Mouse (Mus musculus) ES-E14 (cell line): ENCODE measurements around the gene Kctd6. TPM values are rescaled to one million over a fixed set of nuclear protein-coding genes. Genes with fewer than 3 reads are reported as not detected.

Experiments used
- DNase-seq: peaks from one replicate; pipeline ENCODE4 v3.0.0-alpha.2; 2013; ENCODE audit warnings: low read depth, low spot score
- H3K27ac ChIP-seq: 2 replicates; pipeline ENCODE4 v1.5.1; 2012; ENCODE audit warnings: low read depth, mild to moderate bottlenecking, low read length, moderate library complexity, mixed read lengths; ENCODE audit not compliant: poor library complexity, insufficient read depth, severe bottlenecking
- H3K36me3 ChIP-seq: 2 replicates; pipeline ENCODE4 v1.6.1; 2012; ENCODE audit warnings: mild to moderate bottlenecking, low read length, moderate library complexity, mixed read lengths; ENCODE audit not compliant: control insufficient read depth, poor library complexity, insufficient read depth, severe bottlenecking
- H3K4me1 ChIP-seq, 2 experiments: fragments of 150-350 bp in 1 of 2; sonication (generic) in 1 of 2; 2 replicates each; pipeline ENCODE4 v1.6.1; 2012; ENCODE audit warnings: low read length in 2 of 2, mild to moderate bottlenecking in 1 of 2, mixed read lengths in 1 of 2; ENCODE audit not compliant: control insufficient read depth in 2 of 2, insufficient read depth in 2 of 2, poor library complexity in 1 of 2
- H3K4me3 ChIP-seq, 2 experiments: fragments of 150-350 bp in 1 of 2; sonication (generic) in 1 of 2; 2 replicates each; pipeline ENCODE4 v1.5.1; 2012; ENCODE audit warnings: low read length in 2 of 2, low read depth in 1 of 2, mild to moderate bottlenecking in 1 of 2, mixed read lengths in 1 of 2; ENCODE audit not compliant: insufficient read depth in 1 of 2, poor library complexity in 1 of 2, severe bottlenecking in 1 of 2
- H3K9ac ChIP-seq: 2 replicates; pipeline ENCODE4 v1.6.1; 2012; ENCODE audit warnings: low read depth, mild to moderate bottlenecking, low read length, mixed read lengths; ENCODE audit not compliant: poor library complexity, insufficient read depth, severe bottlenecking
- H3K9me3 ChIP-seq: fragments of 150-350 bp; sonication (generic); 2 replicates; pipeline ENCODE4 v1.6.1; 2012; ENCODE audit warnings: low read depth, mild to moderate bottlenecking, low read length; ENCODE audit not compliant: control insufficient read depth, insufficient read depth
- CHD2 ChIP-seq: IDR thresholded peaks from 2 replicates; pipeline ENCODE4 v1.6.1; 2014; ENCODE audit warnings: mild to moderate bottlenecking, low read depth, low read length, inconsistent platforms
- HCFC1 ChIP-seq: IDR thresholded peaks from 2 replicates; pipeline ENCODE4 v1.6.1; 2012; ENCODE audit warnings: low read length, inconsistent platforms, borderline replicate concordance; ENCODE audit not compliant: insufficient read depth
- MAFK ChIP-seq: IDR thresholded peaks from 2 replicates; pipeline ENCODE4 v1.6.1; 2014; ENCODE audit warnings: mild to moderate bottlenecking, low read depth, low read length, inconsistent platforms; ENCODE audit not compliant: insufficient read depth
- ZC3H11A ChIP-seq: IDR thresholded peaks from 2 replicates; pipeline ENCODE4 v1.6.1; 2012; ENCODE audit warnings: low read depth, mild to moderate bottlenecking, inconsistent platforms, low read length, borderline replicate concordance
- ZNF384 ChIP-seq: IDR thresholded peaks from 2 replicates; pipeline ENCODE4 v1.6.1; 2012; ENCODE audit warnings: low read depth, low read length, inconsistent platforms
- in situ Hi-C, 2 experiments: fragments of 600-800 bp; cut with MboI; formaldehyde crosslinking; loops; one replicate each; pipeline ENCODE4 v1.15.1; 2025; ENCODE audit warnings: low sequenced_read_pairs in 2 of 2, inconsistent platforms in 1 of 2; ENCODE audit not compliant: unreplicated experiment in 2 of 2
- total RNA-seq: library from RNA; depleted of rRNA; stranded (reverse); fragments of 300-350 nt; gene quantifications from 2 replicates; pipeline ENCODE4 v1.2.3, GENCODE M21; 2012

Kctd6 gene
- total RNA-seq, 1 experiment = 11.9 TPM

- Histone ChIP-seq H3K4me1 (peaks cover 6 to 11% of the 10 kb centered on the region in 2 experiments), H3K9me3 (no peaks in the 10 kb centered on the region), H3K4me3 (no peak overlapping the region), H3K27ac (no peak overlapping the region), H3K36me3 (no peaks in the 10 kb centered on the region), H3K9ac (no peak overlapping the region)
- in situ Hi-C loops = no loop called here
- DNase-seq = no peak
- TF ChIP-seq HCFC1 (no peak), CHD2 (no peak), ZC3H11A (no peak), ZNF384 (no peak), MAFK (no peak)
Observed at GRCm38 (mm10) chr14:8216100-8216499, 2.2 kb downstream of the Kctd6 start.

GRCm38 (mm10) chr14:8218238-8218637, 4.3 kb downstream of the Kctd6 start:
- peaks cover 7% of the 10 kb centered on the region for H3K36me3 ChIP-seq
- H3K9me3 ChIP-seq = no peaks in the 10 kb centered on the region
- in situ Hi-C loops = no loop called here
- H3K9ac ChIP-seq = peak overlapping the region; percentile 60; the same call in 1 of the 2 replicates
- no peak for DNase-seq
- H3K4me1 ChIP-seq = peaks cover 6 to 11% of the 10 kb centered on the region in 2 experiments
- TF ChIP-seq ZNF384 (no peak), MAFK (no peak), HCFC1 (no peak), ZC3H11A (no peak), CHD2 (no peak)
- H3K4me3 ChIP-seq = peak overlapping the region; percentile 17 to 35; a peak in 2 of 4 replicates
- H3K27ac ChIP-seq = peak overlapping the region; percentile 71; the same call in 1 of the 2 replicates

GRCm38 (mm10) chr14:8218730-8219380, 4.9 kb downstream of the Kctd6 start:
- Histone ChIP-seq H3K4me1 (peaks cover 6 to 11% of the 10 kb centered on the region in 2 experiments), H3K36me3 (peaks cover 7% of the 10 kb centered on the region), H3K9me3 (no peaks in the 10 kb centered on the region), H3K27ac (peak overlapping the region; percentile 71; the same call in 1 of the 2 replicates), H3K9ac (peak overlapping the region; percentile 60; the same call in 1 of the 2 replicates), H3K4me3 (peak overlapping the region; percentile 17 to 35; a peak in 2 of 4 replicates)
- DNase-seq = peak; percentile 72
- in situ Hi-C loops = no loop called here
- TF ChIP-seq CHD2 = no peak
- no peak for TF ChIP-seq ZNF384
- no peak for TF ChIP-seq ZC3H11A
- no peak for TF ChIP-seq HCFC1
- TF ChIP-seq MAFK = no peak

- Histone ChIP-seq H3K36me3 (peaks cover 7% of the 10 kb centered on the region), H3K9me3 (no peaks in the 10 kb centered on the region), H3K4me1 (peaks cover 6 to 11% of the 10 kb centered on the region in 2 experiments), H3K9ac (peak overlapping the region; percentile 54; the same call in 1 of the 2 replicates), H3K4me3 (no peak overlapping the region), H3K27ac (peak overlapping the region; percentile 52; the same call in 1 of the 2 replicates)
- in situ Hi-C loops = no loop called here
- DNase-seq = no peak
- TF ChIP-seq HCFC1 (no peak), ZC3H11A (no peak), ZNF384 (no peak), MAFK (no peak), CHD2 (no peak)
Observed at GRCm38 (mm10) chr14:8219876-8220275, 5.9 kb downstream of the Kctd6 start.
